Mouse (Mus musculus): ENCODE results near the gene Serpind1.

The Serpind1 gene

GRCm38 (mm10) chr16:17331116-17331515 is at the start of gene Serpind1:
TSS of gene Serpind1 (plus strand) at chr16:17331371.
- POLR2A ChIA-PET = interaction anchor here in 1 of 4 experiments (1.9 kb wide), 1 partner anchor 9 kb away, joined by 4 read pairs; no protein-coding TSS in a partner anchor
- CTCF ChIA-PET = no interaction called here

GRCm38 (mm10) chr16:17283151-17283550 is 48.0 kb upstream of the Serpind1 start:
- ChIA-PET POLR2A (interaction anchor here in 1 of 4 experiments (1.8 kb wide), 1 partner anchor 12 kb away, joined by 4 read pairs; no protein-coding TSS in a partner anchor), CTCF (interaction anchor here in 2 of 4 experiments (1.1 to 2.3 kb wide), 2 partner anchors 9 to 207 kb away, joined by 3 to 5 read pairs; no protein-coding TSS in a partner anchor)

GRCm38 (mm10) chr16:17287103-17287502 is 44.1 kb upstream of the Serpind1 start:
- ChIA-PET CTCF (no interaction called here), POLR2A (interaction anchor here in 3 of 4 experiments (0.5 to 2.2 kb wide), 4 partner anchors 10 to 155 kb away, joined by 3 to 6 read pairs (median 4); partner anchors contain the start of gene Sdf2l1 (in 1 of the 3))

- POLR2A ChIA-PET = interaction anchor here in 1 of 4 experiments (1.1 to 1.5 kb wide), 3 partner anchors 10 to 17 kb away, joined by 3 to 4 read pairs (median 3); no protein-coding TSS in a partner anchor
- CTCF ChIA-PET = interaction anchor here in 2 of 4 experiments (0.7 to 1.6 kb wide), 2 partner anchors 81 to 183 kb away, joined by 3 to 4 read pairs; no protein-coding TSS in a partner anchor
Observed at GRCm38 (mm10) chr16:17291016-17291415, 40.2 kb upstream of the Serpind1 start.

- CTCF ChIA-PET = interaction anchor here (0.5 to 1.9 kb wide), 18 partner anchors 10 to 275 kb away, joined by 3 to 12 read pairs (median 3); partner anchors contain the start of gene Tmem191c (in 1 of the 4)
- POLR2A ChIA-PET = interaction anchor here (0.6 to 1.3 kb wide), 6 partner anchors 11 to 218 kb away, joined by 3 to 6 read pairs (median 3); no protein-coding TSS in a partner anchor
Observed at GRCm38 (mm10) chr16:17292751-17293150, 38.4 kb upstream of the Serpind1 start.

GRCm38 (mm10) chr16:17300818-17301217 is 30.4 kb upstream of the Serpind1 start:
- CTCF ChIA-PET = interaction anchor here in 1 of 4 experiments (0.7 kb wide), 1 partner anchor 26 kb away, joined by 4 read pairs; no protein-coding TSS in a partner anchor
- POLR2A ChIA-PET = interaction anchor here in 2 of 4 experiments (0.6 to 2.4 kb wide), 2 partner anchors 10 to 1095 kb away, joined by 8 to 10 read pairs; no protein-coding TSS in a partner anchor

GRCm38 (mm10) chr16:17303521-17304245 is 27.5 kb upstream of the Serpind1 start:
- POLR2A ChIA-PET = interaction anchor here in 3 of 4 experiments (0.5 to 1.3 kb wide), 5 partner anchors 10 to 214 kb away, joined by 3 read pairs; no protein-coding TSS in a partner anchor
- CTCF ChIA-PET = interaction anchor here in 2 of 4 experiments (0.6 to 1.2 kb wide), 2 partner anchors 21 to 176 kb away, joined by 3 read pairs; no protein-coding TSS in a partner anchor

- ChIA-PET POLR2A (no interaction called here), CTCF (no interaction called here)
Observed at GRCm38 (mm10) chr16:17307461-17307860, 23.7 kb upstream of the Serpind1 start.

GRCm38 (mm10) chr16:17309036-17309435 is 22.1 kb upstream of the Serpind1 start:
- ChIA-PET CTCF (no interaction called here), POLR2A (interaction anchor here in 2 of 4 experiments (1.0 to 1.3 kb wide), 4 partner anchors 13 to 99 kb away, joined by 3 to 5 read pairs (median 4); no protein-coding TSS in a partner anchor)

- CTCF ChIA-PET = no interaction called here
- POLR2A ChIA-PET = interaction anchor here in 2 of 4 experiments (0.7 to 2.3 kb wide), 3 partner anchors 12 to 25 kb away, joined by 3 to 10 read pairs (median 3); no protein-coding TSS in a partner anchor
Observed at GRCm38 (mm10) chr16:17312531-17312930, 18.6 kb upstream of the Serpind1 start.

- POLR2A ChIA-PET = no interaction called here
Observed at GRCm38 (mm10) chr16:17316554-17316953, 14.6 kb upstream of the Serpind1 start.

GRCm38 (mm10) chr16:17321481-17321880 is 9.7 kb upstream of the Serpind1 start:
- ChIA-PET CTCF (interaction anchor here in 2 of 4 experiments (0.6 to 1.0 kb wide), 3 partner anchors 40 to 201 kb away, joined by 3 to 8 read pairs (median 6); no protein-coding TSS in a partner anchor), POLR2A (interaction anchor here in 1 of 4 experiments (0.6 kb wide), 1 partner anchor 483 kb away, joined by 3 read pairs; no protein-coding TSS in a partner anchor)

More at GRCm38 (mm10) chr16:17316554-17316953, 14.6 kb upstream of the Serpind1 start:
- CTCF ChIA-PET = no interaction called here

- ChIA-PET POLR2A (interaction anchor here in 2 of 4 experiments (0.7 to 1.6 kb wide), 8 partner anchors 9 to 98 kb away, joined by 3 to 5 read pairs (median 3); no protein-coding TSS in a partner anchor), CTCF (interaction anchor here in 2 of 4 experiments (0.5 to 1.0 kb wide), 6 partner anchors 10 to 562 kb away, joined by 3 to 4 read pairs (median 3); no protein-coding TSS in a partner anchor)
Observed at GRCm38 (mm10) chr16:17324745-17325144, 6.4 kb upstream of the Serpind1 start.

- POLR2A ChIA-PET = interaction anchor here in 1 of 4 experiments (1.0 kb wide), 1 partner anchor 150 kb away, joined by 3 read pairs; no protein-coding TSS in a partner anchor
- CTCF ChIA-PET = interaction anchor here in 2 of 4 experiments (0.5 to 0.6 kb wide), 2 partner anchors 106 to 1469 kb away, joined by 4 read pairs; no protein-coding TSS in a partner anchor
Observed at GRCm38 (mm10) chr16:17326064-17326463, 5.1 kb upstream of the Serpind1 start.

- ChIA-PET CTCF (interaction anchor here in 1 of 4 experiments (0.6 kb wide), 1 partner anchor 341 kb away, joined by 7 read pairs; no protein-coding TSS in a partner anchor), POLR2A (interaction anchor here in 1 of 4 experiments (1.9 kb wide), 1 partner anchor 10 kb away, joined by 4 read pairs; no protein-coding TSS in a partner anchor)
Observed at GRCm38 (mm10) chr16:17329848-17330570, 1.2 kb upstream of the Serpind1 start.

- CTCF ChIA-PET = no interaction called here
- POLR2A ChIA-PET = no interaction called here
Observed at GRCm38 (mm10) chr16:17331855-17332254, 684 bp downstream of the Serpind1 start.

GRCm38 (mm10) chr16:17334574-17334973 is 3.4 kb downstream of the Serpind1 start:
- ChIA-PET CTCF (interaction anchor here in 1 of 4 experiments (0.9 kb wide), 1 partner anchor 10 kb away, joined by 3 read pairs; no protein-coding TSS in a partner anchor), POLR2A (interaction anchor here in 1 of 4 experiments (0.6 to 1.0 kb wide), 2 partner anchors 10 to 26 kb away, joined by 3 read pairs; no protein-coding TSS in a partner anchor)

GRCm38 (mm10) chr16:17336089-17336488 is 4.9 kb downstream of the Serpind1 start:
- POLR2A ChIA-PET = interaction anchor here in 1 of 4 experiments (1.1 to 1.3 kb wide), 4 partner anchors 11 to 250 kb away, joined by 3 to 4 read pairs (median 3); no protein-coding TSS in a partner anchor
- CTCF ChIA-PET = interaction anchor here in 1 of 4 experiments (1.1 kb wide), 1 partner anchor 15 kb away, joined by 3 read pairs; no protein-coding TSS in a partner anchor
